Comparison of ENCODE assay signal across 8 mouse cellular contexts in the genomic region with DNA sequence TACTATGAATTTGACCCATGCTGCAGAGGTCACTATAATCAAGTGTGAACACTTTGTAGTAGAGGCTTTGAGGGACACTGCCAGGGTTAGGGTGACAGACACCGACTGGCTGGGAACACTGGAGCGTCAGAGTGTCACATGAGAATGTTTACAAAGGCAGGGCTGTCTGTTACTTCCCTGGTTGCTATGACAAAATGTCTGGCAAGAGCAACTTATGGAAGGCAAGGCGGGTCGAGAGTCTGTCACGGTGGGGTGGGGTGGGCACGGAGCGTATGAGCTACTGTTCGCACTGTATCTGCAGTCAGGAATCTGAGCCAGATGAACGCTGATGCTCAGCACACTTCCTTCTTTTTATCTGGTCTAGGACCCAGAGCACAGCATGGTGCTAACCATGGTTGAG. TPM values are rescaled to one million over a fixed set of nuclear protein-coding genes. Genes with fewer than 3 reads are reported as not detected.
A peak's percentile ranks its signal among the peaks of the same experiment; 100 is the strongest.
DNase-seq lines count a peak whose midpoint lies in the region; ATAC-seq and TF ChIP-seq lines count a peak whose summit lies in the region.

No protein-coding gene starts in this region.

- 0 out of 2 replicates have a peak, but pooled peaks have one; percentile 13 for ATAC-seq in limb, embryonic 12.5 days (ENCODE audit: insufficient number of reproducible peaks, insufficient read depth, low FRiP score, low TSS enrichment, low read depth)
- no peak for ATAC-seq in embryonic facial prominence, embryonic 11.5 days (replicated peaks; ENCODE audit: insufficient number of reproducible peaks, low FRiP score, low TSS enrichment, low read depth)
- ATAC-seq in limb, embryonic 15.5 days (ENCODE audit: insufficient number of reproducible peaks, low FRiP score, low TSS enrichment, low read depth): no peak

- no peak overlapping the region for H3K9ac ChIP-seq in limb, embryonic 12.5 days (replicated peaks)
- no peak overlapping the region for H3K9ac ChIP-seq in embryonic facial prominence, embryonic 11.5 days (replicated peaks; ENCODE audit: low read length)
- no peak overlapping the region for H3K9ac ChIP-seq in limb, embryonic 15.5 days

- H3K4me1 ChIP-seq in limb, embryonic 12.5 days (replicated peaks): no peaks in the 10 kb centered on the region
- H3K4me1 ChIP-seq in limb, embryonic 10.5 days: no peaks in the 10 kb centered on the region
- no peaks in the 10 kb centered on the region for H3K4me1 ChIP-seq in embryonic facial prominence, embryonic 11.5 days (ENCODE audit: control insufficient read depth, insufficient read depth, low read length)
- no peaks in the 10 kb centered on the region for H3K4me1 ChIP-seq in limb, embryonic 15.5 days

- 63% methylated on average over 9 of the region's 9 CpGs for WGBS in limb, embryonic 12.5 days
- 63% methylated on average over 9 of the region's 9 CpGs for WGBS in limb, embryonic 10.5 days
- WGBS in embryonic facial prominence, embryonic 11.5 days: 57% methylated on average over 9 of the region's 9 CpGs
- 59% methylated on average over 9 of the region's 9 CpGs for WGBS in limb, embryonic 15.5 days

- no peaks in the 10 kb centered on the region for H3K27me3 ChIP-seq in limb, embryonic 12.5 days
- peaks cover 6% of the 10 kb centered on the region; the same call in 1 of the 2 replicates for H3K27me3 ChIP-seq in limb, embryonic 10.5 days (ENCODE audit: low read depth, poor library complexity, severe bottlenecking)
- no peaks in the 10 kb centered on the region for H3K27me3 ChIP-seq in embryonic facial prominence, embryonic 11.5 days (ENCODE audit: control insufficient read depth, insufficient read depth, low read length)
- H3K27me3 ChIP-seq in limb, embryonic 15.5 days: no peaks in the 10 kb centered on the region

- peak; percentile 32 for DNase-seq in gastrocnemius, adult 2 months
- no peak for DNase-seq in gastrocnemius, postnatal 4 days (ENCODE audit: low spot score in 2 of 2)
- DNase-seq in limb, embryonic 10.5 days (ENCODE audit: low spot score): no peak
- DNase-seq in embryonic facial prominence, embryonic 11.5 days (ENCODE audit: low spot score): peak; percentile 38
- no peak for DNase-seq in testis, postnatal 10 days (ENCODE audit: low spot score)
- DNase-seq in urinary bladder, postnatal 14 days (ENCODE audit: low spot score): no peak

- peak overlapping the region; percentile 64 for H3K27ac ChIP-seq in gastrocnemius, adult 2 months
- no peak overlapping the region for H3K27ac ChIP-seq in limb, embryonic 12.5 days
- no peak overlapping the region for H3K27ac ChIP-seq in limb, embryonic 10.5 days
- no peak overlapping the region for H3K27ac ChIP-seq in embryonic facial prominence, embryonic 11.5 days (replicated peaks; ENCODE audit: low read depth, low read length)
- H3K27ac ChIP-seq in limb, embryonic 15.5 days: no peak overlapping the region

- H3K36me3 ChIP-seq in limb, embryonic 12.5 days: 0 out of 2 replicates have a peak, but pooled peaks cover 2% of the 10 kb centered on the region
- H3K36me3 ChIP-seq in limb, embryonic 10.5 days: no peaks in the 10 kb centered on the region
- no peaks in the 10 kb centered on the region for H3K36me3 ChIP-seq in embryonic facial prominence, embryonic 11.5 days (replicated peaks; ENCODE audit: control insufficient read depth, insufficient read depth, low read depth, low read length)
- H3K36me3 ChIP-seq in limb, embryonic 15.5 days: peaks cover 2% of the 10 kb centered on the region

- intact Hi-C loops in gastrocnemius, adult 2 months (cut with DNase I): loop anchor here (1.0 to 10.0 kb wide), 4 partner anchors 332 to 574 kb away; no protein-coding TSS in a partner anchor

- no peak overlapping the region for H3K4me2 ChIP-seq in limb, embryonic 12.5 days
- H3K4me2 ChIP-seq in embryonic facial prominence, embryonic 11.5 days (ENCODE audit: low read depth, low read length): no peak overlapping the region
- 0 out of 2 replicates have a peak overlapping the region, but pooled peaks have one; percentile 6 for H3K4me2 ChIP-seq in limb, embryonic 15.5 days

- no peak for TF ChIP-seq CTCF in gastrocnemius, adult 2 months (IDR thresholded peaks at IDR 0.05)

- 0 out of 2 replicates have a peak, but pooled peaks cover under 1% of the 10 kb centered on the region for H3K9me3 ChIP-seq in limb, embryonic 12.5 days
- no peaks in the 10 kb centered on the region for H3K9me3 ChIP-seq in limb, embryonic 10.5 days (replicated peaks)
- H3K9me3 ChIP-seq in embryonic facial prominence, embryonic 11.5 days (replicated peaks; ENCODE audit: control insufficient read depth, low read length): no peaks in the 10 kb centered on the region
- H3K9me3 ChIP-seq in limb, embryonic 15.5 days: no peaks in the 10 kb centered on the region

- H3K4me3 ChIP-seq in gastrocnemius, adult 2 months: peak overlapping the region; percentile 18; the same call in 1 of the 2 replicates
- no peak overlapping the region for H3K4me3 ChIP-seq in limb, embryonic 12.5 days (replicated peaks)
- no peak overlapping the region for H3K4me3 ChIP-seq in limb, embryonic 10.5 days
- H3K4me3 ChIP-seq in embryonic facial prominence, embryonic 11.5 days (ENCODE audit: low read depth, low read length): no peak overlapping the region
- H3K4me3 ChIP-seq in limb, embryonic 15.5 days: no peak overlapping the region

RNA-seq across cellular contexts. Expression of gene Bhlhe41, which starts 34.7 kb away (rescaled TPM):
- 10 to 100 TPM; 17.2 to 48.4 TPM for total RNA-seq in gastrocnemius, adult 2 months (2021)
- 10 to 100 TPM in 1 of 2 experiments, 1 to 10 TPM in 1; 9.8 to 15.6 TPM for total RNA-seq in gastrocnemius, postnatal 4 days (2021)
- polyA plus RNA-seq in limb, embryonic 12.5 days (2016; fragmentation: Nextera tagmentation; extraction: Ambion mirVana): 0.98 and 1.3 TPM in 2 replicates
- polyA plus RNA-seq in limb, embryonic 10.5 days (2016; fragmentation: Nextera tagmentation; extraction: Ambion mirVana): 0.23 and 0.26 TPM in 2 replicates
- polyA plus RNA-seq in embryonic facial prominence, embryonic 11.5 days (2014; fragmentation: Nextera tagmentation; extraction: Ambion mirVana): 1.7 and 2.0 TPM in 2 replicates
- polyA plus RNA-seq in limb, embryonic 15.5 days (2015; fragmentation: Nextera tagmentation; extraction: Ambion mirVana): 2.2 and 3.0 TPM in 2 replicates

Comparison
In these comparisons a context has a peak if more than half of its experiments do, and no peak if none do; other contexts are left out.
1. DNase-seq: peak in gastrocnemius, adult 2 months (single experiment) and embryonic facial prominence, embryonic 11.5 days (single experiment); none in gastrocnemius, postnatal 4 days (0 of 2), limb, embryonic 10.5 days (single experiment), testis, postnatal 10 days (single experiment) and urinary bladder, postnatal 14 days (single experiment).